Mouse (Mus musculus) heart, postnatal 25 days (tissue): ENCODE measurements around the gene Gm11096. TPM values are rescaled to one million over a fixed set of nuclear protein-coding genes. Genes with fewer than 3 reads are reported as not detected.

ENCODE experiments used
- DNase-seq: peaks from one replicate; pipeline ENCODE4 v3.0.0; 2022; ENCODE audit warnings: low spot score
- intact Hi-C: fragments of 180-260 bp; cut with DNase I; formaldehyde crosslinking; loops from one replicate; pipeline ENCODE4 v1.15.1; 2025
- total RNA-seq, 2 experiments: library from RNA; stranded (reverse); gene quantifications; 2 replicates each; pipeline ENCODE4 v1.2.3; 2021

The Gm11096 gene
- total RNA-seq: not detected

GRCm38 (mm10) chr17:81441463-81441862, at the start of gene Gm11096:
Gene Gm11096, plus strand, starts transcription at chr17:81441763.
- intact Hi-C loops: no loop called here
- DNase-seq: no peak

GRCm38 (mm10) chr17:81393040-81393439, 48.5 kb upstream of the Gm11096 start:
- intact Hi-C loops: no loop called here
- DNase-seq: no peak

- intact Hi-C loops: no loop called here
- DNase-seq: no peak
Measured at GRCm38 (mm10) chr17:81394124-81394523, 47.4 kb upstream of the Gm11096 start.

- no peak for DNase-seq
- intact Hi-C loops: no loop called here
Measured at GRCm38 (mm10) chr17:81397434-81397833, 44.1 kb upstream of the Gm11096 start.

- intact Hi-C loops: no loop called here
- DNase-seq: no peak
Measured at GRCm38 (mm10) chr17:81400377-81400776, 41.2 kb upstream of the Gm11096 start.

GRCm38 (mm10) chr17:81402636-81403035, 38.9 kb upstream of the Gm11096 start:
- peak; percentile 68 for DNase-seq
- intact Hi-C loops: no loop called here

GRCm38 (mm10) chr17:81403121-81403520, 38.4 kb upstream of the Gm11096 start:
- peak; percentile 29 for DNase-seq
- intact Hi-C loops: no loop called here

- DNase-seq: no peak
Measured at GRCm38 (mm10) chr17:81404225-81404624, 37.3 kb upstream of the Gm11096 start.

GRCm38 (mm10) chr17:81412736-81413135, 28.8 kb upstream of the Gm11096 start:
- no peak for DNase-seq
- intact Hi-C loops: no loop called here

More at GRCm38 (mm10) chr17:81404225-81404624, 37.3 kb upstream of the Gm11096 start:
- intact Hi-C loops: no loop called here

GRCm38 (mm10) chr17:81416361-81417114, 25.0 kb upstream of the Gm11096 start:
- intact Hi-C loops: no loop called here
- no peak for DNase-seq

GRCm38 (mm10) chr17:81419802-81420459, 21.6 kb upstream of the Gm11096 start:
- intact Hi-C loops: no loop called here
- DNase-seq: no peak

- intact Hi-C loops: no loop called here
- no peak for DNase-seq
Measured at GRCm38 (mm10) chr17:81424256-81424912, 17.2 kb upstream of the Gm11096 start.

GRCm38 (mm10) chr17:81427245-81427644, 14.3 kb upstream of the Gm11096 start:
- DNase-seq: no peak
- intact Hi-C loops: no loop called here

- DNase-seq: no peak
- intact Hi-C loops: no loop called here
Measured at GRCm38 (mm10) chr17:81432733-81433132, 8.8 kb upstream of the Gm11096 start.

- intact Hi-C loops: no loop called here
- peak; percentile 6 for DNase-seq
Measured at GRCm38 (mm10) chr17:81433148-81433547, 8.4 kb upstream of the Gm11096 start.

GRCm38 (mm10) chr17:81455269-81455668, 13.7 kb downstream of the Gm11096 start:
- intact Hi-C loops: no loop called here
- DNase-seq: no peak

- intact Hi-C loops: no loop called here
- DNase-seq: no peak
Measured at GRCm38 (mm10) chr17:81455977-81456376, 14.4 kb downstream of the Gm11096 start.

- no peak for DNase-seq
- intact Hi-C loops: no loop called here
Measured at GRCm38 (mm10) chr17:81459379-81459778, 17.8 kb downstream of the Gm11096 start.

GRCm38 (mm10) chr17:81468941-81469340, 27.4 kb downstream of the Gm11096 start:
- intact Hi-C loops: no loop called here
- peak; percentile 39 for DNase-seq

- intact Hi-C loops: no loop called here
- no peak for DNase-seq
Measured at GRCm38 (mm10) chr17:81473363-81473762, 31.8 kb downstream of the Gm11096 start.

- intact Hi-C loops: loop anchor here (5.0 kb wide), 1 partner anchor 310 kb away; no protein-coding TSS in a partner anchor
- no peak for DNase-seq
Measured at GRCm38 (mm10) chr17:81477420-81477819, 35.9 kb downstream of the Gm11096 start.
